Mouse (Mus musculus) thymus, postnatal 4 days (tissue): ENCODE measurements around the gene Rad50.

ENCODE experiments used
- DNase-seq: peaks from one replicate; pipeline ENCODE4 v3.0.0; 2021

Rad50 gene

DNA sequence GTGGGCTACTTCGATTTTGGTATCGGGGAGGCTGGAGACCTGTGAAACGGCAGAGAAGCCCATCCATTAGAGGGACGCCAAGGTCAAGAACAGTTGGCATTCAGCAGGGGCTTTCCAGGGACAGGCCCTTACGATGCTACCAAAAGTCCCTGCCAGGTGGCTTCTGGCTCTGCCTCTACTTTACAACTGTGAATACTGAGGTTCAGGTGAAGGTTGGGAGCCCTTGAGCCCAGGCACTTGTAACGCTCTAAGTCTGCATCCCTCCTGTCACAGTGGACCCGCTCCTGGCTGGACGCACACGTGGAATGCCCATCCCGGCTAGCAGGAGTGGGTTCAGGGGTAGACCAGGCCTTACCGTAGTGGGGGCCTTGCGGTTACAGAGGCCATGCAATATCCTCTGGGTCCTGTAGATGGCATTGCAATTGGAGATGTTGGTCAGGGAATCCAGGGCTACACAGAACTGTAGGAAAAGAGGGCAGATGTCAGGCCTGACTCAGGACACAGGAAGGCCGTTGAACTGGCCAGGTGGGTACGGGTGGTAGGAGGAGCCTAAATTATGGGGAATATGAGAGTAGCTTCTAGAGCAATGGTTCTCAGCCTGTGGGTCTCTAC, 74.9 kb downstream of the Rad50 start:
- no peak for DNase-seq

DNA sequence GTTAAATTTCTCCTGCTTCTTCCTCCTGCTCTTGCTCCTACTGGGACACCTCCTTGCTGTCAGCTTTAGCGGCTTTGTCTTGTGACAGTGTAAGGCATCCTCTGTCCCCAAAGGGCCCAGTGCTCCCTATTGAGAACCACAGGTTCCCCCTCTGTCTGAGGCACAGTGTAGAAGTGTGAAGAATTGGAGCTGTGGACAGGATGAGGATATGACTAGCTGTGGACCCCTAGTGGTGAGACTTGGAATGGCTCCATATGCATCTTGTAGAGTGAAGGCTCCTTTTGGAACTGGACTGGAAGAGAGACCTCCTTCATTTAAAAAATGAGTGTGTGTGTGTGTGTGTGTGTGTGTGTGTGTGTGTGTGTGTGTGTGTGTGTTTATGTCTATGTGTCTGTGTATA, 79.3 kb downstream of the Rad50 start:
- peak; percentile 84 for DNase-seq

DNA sequence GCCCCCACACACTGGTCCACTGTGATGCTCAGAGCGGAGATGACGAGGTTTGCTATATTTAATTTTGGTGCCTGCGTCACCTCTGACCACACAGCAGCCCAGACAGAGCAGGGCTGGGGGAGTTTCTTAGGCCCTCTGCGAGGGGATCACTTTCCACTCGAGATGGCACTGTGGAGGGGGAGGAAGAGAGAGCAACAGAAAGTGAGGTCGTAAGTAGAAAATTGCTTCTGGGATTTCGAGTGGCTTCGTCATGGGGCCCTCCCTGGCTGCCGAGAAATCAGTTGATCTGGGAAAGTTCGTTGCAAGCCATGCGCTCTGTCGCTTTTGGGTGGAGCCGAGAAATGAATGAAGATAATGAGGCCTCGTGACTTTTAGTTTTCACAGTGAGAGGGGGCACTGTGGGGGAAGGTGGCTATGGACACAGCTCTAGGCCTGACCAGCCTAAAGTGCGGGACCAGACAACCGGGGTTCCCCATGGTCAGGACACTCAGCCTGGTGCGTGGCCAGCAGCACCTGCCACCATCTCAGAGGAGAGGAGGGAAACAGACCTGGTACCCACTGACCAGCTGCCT, 80.2 kb downstream of the Rad50 start:
- no peak for DNase-seq

DNA sequence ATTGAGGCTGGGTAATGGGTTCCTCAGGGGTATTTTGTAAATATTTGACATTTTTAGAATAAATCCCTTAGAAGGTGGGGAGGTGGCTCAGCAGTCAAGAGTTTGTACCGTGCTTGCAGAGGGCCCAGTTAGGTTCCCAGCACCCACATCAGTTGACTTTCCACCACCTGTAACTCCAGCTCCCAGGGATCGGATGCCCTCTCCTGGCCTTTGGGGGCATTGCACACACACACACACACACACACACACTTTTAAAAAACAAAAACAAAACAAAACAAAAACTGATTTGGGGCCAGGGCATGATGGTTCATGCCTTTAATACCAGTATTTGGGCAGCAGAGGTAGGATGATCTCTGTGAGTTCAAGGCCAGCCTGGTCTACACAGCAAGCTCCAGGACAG, 83.0 kb downstream of the Rad50 start:
- DNase-seq, result no peak

DNA sequence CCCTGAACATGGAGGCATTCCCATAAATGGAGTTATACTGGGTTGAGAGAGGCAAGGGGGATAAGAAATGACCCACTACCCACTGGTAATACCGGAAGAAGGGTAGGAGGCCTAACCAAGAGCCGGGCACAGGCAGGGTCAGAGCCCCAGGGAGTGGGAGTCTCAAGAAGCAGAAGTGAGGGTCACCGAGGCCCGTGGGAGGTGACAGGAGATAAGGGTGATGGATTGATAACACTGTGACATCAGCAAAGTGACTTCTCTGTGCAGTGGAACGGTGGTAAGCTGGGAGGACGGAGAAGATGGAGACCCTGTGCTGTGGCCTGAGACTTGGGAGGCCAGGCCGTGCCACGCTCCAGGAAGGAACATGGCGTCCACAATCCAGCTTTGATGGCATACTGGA, 83.5 kb downstream of the Rad50 start:
- no peak for DNase-seq

DNA sequence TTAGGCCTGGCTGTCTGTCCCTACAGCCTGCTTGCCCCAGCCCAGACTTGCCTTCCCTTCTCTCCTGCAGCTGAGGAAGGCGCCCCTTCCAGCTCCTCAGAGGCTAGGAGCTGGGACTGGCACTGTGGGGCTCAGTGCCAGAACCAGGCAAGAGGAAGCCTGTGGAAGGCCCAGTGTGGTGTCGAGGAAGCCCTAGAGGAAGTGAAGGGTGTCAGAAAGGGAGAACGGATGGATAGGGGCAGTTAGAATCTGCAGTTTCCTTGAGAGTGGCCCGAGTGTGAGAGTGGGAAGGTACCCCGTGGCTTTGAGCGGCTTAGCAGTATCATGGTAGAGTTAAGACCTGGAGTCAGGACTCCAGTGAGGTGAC, 84.7 kb downstream of the Rad50 start:
- no peak for DNase-seq

DNA sequence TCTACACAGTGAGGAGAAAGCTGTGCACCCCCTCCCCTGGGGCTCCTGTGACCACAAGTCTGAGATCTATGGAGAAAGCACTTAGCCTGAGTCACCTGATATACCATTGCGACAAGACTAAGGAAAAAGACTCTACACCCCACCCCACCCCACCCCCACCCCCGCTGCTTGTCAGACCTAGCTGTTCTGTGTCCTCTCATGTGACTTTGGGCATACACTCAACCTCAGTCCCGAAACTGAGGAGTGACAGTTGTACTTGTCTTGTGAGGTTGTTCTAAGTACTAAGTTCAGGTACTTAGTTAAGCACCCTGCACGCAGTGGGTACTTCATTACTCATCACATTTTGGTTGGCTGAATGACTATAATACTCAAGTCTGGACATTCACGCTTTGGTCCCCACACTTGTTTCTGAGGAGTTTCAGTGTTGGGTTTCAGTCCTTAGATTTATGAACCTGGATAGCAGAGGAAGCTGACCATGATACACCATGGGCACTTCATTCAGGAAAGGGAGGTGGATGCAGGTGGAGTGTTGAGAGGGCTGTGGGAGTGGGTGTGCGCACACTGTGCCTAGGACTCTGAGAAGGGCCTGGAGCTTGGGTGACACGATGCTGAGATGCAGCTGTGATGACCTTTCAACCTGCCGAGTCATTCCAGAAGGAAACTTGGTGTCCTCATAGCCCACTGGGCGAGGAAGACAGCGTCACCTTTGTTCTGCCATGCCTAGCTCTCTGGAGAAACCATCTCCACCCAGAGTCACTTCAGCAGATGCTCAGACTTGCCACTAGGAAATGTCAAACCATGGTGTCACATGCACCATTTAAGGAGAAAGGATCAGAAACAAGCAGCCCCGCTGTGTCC, 85.3 kb downstream of the Rad50 start:
- no peak for DNase-seq

DNA sequence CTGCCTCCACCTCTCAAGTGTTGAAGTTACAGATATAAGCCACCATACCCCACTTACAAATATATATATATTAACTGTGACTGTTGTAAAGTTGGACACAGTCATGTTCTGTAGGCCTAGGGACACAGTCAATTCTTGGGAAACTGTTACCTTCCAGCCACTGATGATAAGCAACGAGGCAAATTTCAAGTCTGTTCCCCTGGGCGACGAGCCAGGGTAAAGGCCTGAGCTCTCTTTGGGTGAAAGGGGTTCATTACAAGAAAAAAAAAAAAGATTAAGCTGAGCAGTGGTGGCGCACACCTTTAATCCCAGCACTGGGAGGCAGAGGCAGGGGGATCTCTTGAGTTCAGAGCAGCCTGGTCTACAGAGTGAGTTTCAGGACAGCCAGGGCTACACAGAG, 87.0 kb downstream of the Rad50 start:
- DNase-seq, result no peak

DNA sequence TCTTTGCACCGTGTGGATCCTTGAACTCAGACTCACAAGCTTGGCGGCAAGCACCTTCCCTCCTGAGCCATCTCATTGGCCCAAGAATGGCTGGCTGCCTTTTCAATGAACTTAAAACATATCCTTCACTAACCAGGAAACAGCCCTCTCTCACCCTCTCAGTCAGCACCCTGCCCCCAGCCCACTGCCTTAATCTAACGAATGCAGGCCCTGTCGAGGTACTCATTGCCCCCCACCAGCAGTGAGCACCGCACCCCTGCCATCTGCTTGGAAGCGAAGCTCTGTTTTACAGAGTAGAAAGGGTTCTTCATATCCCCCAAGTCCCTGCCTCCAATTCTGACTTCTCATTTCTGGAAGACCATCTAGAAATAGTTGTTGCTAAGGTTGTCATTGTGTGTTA, 87.7 kb downstream of the Rad50 start:
- no peak for DNase-seq

DNA sequence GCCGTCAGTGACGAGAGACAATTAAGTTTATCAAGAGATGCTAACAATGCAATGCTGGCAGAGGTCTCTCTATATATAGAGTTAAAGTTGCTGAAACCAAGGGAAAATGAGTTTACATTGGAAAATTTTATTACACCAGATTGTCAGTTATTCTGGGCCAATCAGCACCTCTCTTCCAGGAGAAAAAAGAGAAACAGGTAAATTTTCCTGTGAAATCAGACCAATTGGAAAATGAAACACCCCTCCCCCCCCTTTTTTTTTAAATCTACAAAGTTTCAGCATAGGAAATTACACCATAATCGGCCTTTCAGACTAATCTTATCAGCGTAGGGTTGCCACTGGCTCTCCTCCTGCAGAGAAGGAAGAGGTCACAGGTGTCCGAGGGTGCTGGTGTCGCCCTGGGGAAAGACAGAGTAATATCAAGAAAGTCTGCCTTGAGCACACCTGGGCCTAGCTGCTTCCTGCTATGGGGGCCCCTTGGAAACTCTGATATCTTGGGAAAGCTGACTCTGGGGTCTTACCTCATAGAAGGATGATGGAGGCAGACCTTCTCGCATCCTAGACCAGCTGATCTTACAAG, 88.4 kb downstream of the Rad50 start, which contains the start of gene Il4:
Il4 (minus strand) TSS at position 51 of the 580 bp plus-strand sequence.
- no peak for DNase-seq

DNA sequence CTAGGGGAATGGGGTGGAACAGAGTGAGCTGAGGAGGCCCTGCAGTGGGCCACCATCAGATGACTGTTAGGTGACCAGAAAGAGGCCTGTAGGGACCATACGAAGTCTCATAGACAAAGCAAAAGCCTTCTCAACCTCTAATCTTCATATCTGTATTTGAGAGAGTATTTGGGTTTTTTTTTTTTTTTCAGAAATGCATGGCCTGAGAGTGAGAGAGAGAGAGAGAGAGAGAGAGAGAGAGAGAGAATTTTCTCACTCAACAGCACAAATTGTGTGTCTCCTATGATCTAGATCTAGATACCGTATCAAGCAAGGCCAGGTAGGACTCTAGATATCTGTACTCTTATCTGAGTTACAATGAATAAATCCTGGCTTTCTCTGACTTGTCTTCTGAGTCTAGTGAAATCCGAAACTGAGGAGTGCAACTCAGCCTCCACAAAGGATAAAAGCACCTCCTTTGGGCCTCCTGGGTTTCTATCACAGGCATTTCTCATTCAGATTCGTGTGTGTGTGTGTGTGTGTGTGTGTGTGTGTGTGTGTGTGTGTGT, 89.5 kb downstream of the Rad50 start:
- DNase-seq, result no peak

DNA sequence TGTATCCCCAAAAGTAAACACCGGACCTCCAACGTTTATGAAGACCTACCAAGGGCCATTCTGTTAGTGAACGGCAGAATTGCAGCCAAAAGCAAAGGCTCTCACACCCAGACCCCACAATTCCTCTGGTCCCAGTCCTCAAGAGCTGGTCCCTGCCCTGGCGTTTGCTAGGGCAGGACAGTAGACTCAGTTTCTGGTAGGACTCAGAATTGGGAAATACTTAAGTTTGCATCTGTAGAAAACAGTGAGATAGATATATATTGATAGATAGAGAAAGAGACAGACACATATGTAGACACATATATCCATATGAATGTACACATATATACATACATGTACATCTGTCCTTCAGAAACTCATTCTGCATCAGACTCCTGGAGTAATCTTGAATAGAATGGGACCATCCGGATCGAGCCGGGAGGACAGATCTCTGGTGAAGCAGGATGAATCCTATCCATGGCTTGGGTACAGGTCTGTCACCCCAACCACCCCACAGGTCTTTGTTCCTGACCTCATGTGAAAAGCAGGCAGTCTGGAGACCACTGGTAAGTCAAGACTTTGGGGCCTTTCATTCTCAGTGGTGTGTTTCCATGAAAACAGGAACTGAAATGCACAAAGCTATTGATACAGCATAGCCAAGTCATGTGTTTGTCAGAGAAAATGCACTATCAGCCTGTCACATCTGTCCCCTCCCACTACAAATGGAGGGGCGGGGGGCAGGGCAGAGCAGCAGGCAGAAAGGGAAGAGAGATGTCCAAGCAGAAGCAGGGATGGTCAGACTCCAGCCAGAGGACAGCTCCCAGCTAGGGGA, 90.2 kb downstream of the Rad50 start:
- DNase-seq, result no peak

DNA sequence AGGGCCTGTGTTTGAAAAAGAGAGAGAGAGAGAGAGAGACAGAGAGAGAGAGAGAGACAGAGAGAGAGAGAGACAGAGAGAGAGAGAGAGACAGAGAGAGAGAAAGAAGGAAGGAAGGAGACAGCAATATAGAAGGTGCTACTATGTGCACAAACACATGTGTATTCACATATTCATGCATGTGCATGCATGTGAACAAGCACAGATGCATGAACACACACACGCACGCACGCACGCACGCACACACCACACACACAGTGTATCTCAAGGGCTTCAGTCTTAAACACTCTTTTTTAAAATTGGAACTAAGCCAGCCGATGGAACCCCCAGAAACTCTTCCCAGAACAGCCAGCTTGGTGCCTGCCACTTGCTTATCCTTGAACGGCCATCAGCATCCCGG, 91.5 kb downstream of the Rad50 start:
- DNase-seq, result no peak

DNA sequence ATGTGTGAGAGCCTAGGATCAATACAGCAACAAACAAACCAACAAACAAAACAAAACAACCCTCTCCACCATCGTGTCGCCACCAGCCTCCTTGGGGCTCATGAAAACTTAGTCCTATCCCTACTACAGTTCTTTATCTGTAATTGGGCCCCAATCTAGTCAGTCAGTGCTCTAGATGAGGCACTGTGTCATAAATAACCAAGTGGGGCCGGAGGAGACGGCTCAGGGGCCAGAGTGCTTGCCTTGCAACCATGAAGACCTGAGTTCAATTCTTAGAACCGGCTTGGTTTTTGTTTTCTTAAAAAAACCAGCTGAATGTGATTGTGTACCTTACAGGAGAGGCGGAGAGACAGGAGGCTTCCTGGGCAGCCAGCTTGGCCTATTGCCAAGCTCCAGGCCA, 91.9 kb downstream of the Rad50 start:
- no peak for DNase-seq

DNA sequence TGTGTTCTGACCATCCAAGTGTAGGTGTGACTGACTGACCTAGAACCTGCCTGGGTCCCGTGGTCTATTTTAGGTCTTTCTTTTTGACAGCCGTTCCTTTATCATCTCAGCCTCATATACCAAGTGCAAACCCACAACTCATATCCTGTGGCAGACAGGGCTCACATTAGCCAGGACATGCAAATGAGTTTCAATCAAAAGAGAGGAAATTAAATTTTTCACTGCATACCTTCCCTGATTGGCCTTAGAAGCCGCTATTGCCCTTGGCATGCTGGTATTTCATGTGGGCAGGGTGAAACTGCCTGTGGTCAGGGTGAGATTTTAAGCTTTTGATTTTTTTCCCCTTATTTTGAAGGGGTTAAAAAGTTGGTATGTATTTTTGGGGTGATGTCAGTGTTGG, 97.4 kb downstream of the Rad50 start:
- DNase-seq, result no peak

DNA sequence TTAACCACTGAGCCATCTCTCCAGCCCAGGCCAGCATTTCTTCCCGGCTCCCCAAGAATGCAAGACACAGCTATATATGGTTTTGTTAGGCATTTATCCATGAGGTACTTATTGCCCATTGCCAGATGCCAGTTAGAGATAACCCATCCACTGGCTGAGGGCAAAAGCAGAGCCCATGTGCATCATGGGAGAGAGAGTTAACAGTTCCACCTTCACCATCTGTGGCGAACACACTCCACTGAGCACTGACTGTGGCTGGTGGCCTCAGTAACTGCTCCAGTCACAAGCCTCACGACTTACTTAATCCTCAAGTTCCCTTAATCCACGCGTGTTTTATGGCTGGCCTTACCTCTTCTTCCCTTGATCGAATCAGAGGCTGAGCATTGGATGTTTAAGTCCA, 97.9 kb downstream of the Rad50 start:
- DNase-seq, result no peak

DNA sequence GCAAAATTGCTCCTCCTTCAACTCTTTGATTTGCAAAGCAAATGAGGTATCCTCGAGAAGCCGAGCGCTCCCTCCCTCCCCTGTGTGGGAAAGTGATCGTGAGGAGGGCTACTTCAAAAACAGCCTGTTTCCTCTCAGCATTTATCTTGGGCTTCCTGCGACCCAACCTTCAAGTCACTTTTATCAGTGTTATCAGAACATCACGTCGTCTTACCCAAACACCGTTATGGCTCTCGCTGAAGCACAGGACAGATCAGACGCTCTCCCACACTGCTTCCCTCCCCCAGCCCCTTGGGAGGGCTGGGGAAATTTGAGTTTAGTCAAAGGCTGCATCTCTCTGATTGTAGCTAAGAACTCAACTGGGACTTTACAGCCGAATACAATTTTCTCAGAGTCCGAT, 101.5 kb downstream of the Rad50 start:
- no peak for DNase-seq

DNA sequence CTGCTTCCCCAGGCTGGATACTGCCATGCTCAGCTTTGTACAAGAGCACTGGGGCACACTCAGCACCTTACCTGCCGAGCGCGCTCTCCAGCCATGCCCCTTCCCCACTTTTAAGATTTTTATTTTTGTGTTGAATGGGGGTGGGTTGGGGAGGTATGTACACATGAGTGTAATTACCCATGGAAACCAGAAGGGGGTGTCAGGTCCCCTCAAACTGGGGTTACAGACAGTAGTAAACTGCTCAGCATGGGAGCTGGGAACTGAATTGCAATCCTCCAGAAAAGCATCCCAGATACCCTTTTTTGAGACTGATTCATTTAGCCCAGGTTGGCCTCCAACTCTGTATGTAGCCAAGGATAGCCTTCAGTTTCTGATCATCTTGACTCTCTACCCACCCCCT, 102.1 kb downstream of the Rad50 start:
- DNase-seq, result no peak
